Mouse (Mus musculus) liver, embryonic 14.5 days (tissue): ENCODE measurements around the gene Calcoco1.

ENCODE experiments used
- CTCF ChIP-seq: IDR thresholded peaks from 2 replicates; pipeline ENCODE4 v1.5.1; 2016; ENCODE audit warnings: antibody characterized with exemption, low read depth, control low read depth
- EP300 ChIP-seq: IDR thresholded peaks from 2 replicates; pipeline ENCODE4 v1.6.1; 2016; ENCODE audit warnings: antibody characterized with exemption, low read depth

- TF ChIP-seq EP300, result no peak
- no peak for TF ChIP-seq CTCF
Measured at GRCm38 (mm10) chr15:102693600-102693999, 28.4 kb downstream of the Calcoco1 start.
